Mouse (Mus musculus) regulatory T cell (primary cell): ENCODE measurements around the gene Siah2.

Experiments used
- in situ Hi-C: fragments of 300-600 bp; cut with MboI, MseI; formaldehyde crosslinking; loops from one replicate; pipeline ENCODE4 v1.15.1; 2025; ENCODE audit warnings: high pct_unique_total_duplicates

Gene Siah2

DNA sequence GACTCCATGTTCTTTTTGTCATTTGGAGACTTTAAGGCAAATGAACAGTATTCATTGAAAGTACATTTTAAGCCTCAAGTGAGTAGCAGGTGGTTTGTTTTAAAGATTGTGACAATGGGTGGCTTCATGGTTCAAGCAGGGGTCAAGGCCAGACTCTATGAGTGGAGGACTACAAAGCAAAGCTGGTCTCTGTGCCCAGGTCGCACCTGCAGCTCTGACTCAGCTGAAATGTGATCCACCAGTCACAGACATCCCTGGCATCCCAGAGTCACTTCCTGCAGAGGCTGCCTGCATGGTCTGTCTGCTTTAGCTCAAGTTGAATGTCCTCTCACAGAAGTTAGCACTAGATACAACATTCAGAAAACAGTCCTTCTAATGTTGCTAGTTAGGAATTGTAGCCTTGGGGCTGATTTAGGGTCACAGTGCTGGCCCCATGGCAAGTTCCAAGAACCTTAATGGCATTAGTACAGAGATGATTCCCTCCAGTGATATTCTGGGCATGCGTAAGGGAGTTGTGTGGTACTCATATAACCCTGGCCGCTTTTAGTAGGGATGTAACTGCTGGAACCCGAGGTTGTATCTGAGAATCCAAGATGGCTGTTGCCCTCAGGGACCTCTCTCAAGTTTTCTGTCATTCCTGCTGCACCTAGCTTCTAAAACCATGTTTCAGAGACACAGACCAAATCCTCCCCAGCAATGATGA, 19.6 kb downstream of the Siah2 start:
- in situ Hi-C loops: no loop called here

- in situ Hi-C loops: no loop called here
Observed at GRCm38 (mm10) chr3:58671616-58672250, 20.5 kb downstream of the Siah2 start.

- in situ Hi-C loops: no loop called here
Observed at GRCm38 (mm10) chr3:58663970-58664369, 28.2 kb downstream of the Siah2 start.

DNA sequence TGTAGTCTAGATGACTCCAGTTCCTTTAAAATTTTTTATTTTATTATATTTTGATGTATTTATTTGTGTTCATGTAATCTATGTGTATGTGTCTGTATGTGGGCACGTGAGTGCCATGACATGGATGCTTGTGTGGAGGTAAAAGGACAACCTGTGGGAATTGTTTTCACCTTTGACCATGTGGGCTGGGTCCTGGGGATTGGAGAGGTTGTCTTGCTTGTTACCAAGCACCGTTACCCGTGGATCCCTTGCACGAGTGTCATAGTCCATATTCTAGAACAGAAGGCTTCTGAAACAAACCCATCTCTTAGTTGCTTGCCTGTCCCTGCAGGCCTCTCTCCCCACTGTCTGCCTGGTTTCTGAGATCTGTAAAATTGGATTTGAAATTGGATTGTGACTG, 31.6 kb downstream of the Siah2 start:
- in situ Hi-C loops: no loop called here

- in situ Hi-C loops: loop anchor here (5.0 kb wide), 1 partner anchor 125 kb away; no protein-coding TSS in a partner anchor
Observed at GRCm38 (mm10) chr3:58657356-58657755, 34.8 kb downstream of the Siah2 start.

DNA sequence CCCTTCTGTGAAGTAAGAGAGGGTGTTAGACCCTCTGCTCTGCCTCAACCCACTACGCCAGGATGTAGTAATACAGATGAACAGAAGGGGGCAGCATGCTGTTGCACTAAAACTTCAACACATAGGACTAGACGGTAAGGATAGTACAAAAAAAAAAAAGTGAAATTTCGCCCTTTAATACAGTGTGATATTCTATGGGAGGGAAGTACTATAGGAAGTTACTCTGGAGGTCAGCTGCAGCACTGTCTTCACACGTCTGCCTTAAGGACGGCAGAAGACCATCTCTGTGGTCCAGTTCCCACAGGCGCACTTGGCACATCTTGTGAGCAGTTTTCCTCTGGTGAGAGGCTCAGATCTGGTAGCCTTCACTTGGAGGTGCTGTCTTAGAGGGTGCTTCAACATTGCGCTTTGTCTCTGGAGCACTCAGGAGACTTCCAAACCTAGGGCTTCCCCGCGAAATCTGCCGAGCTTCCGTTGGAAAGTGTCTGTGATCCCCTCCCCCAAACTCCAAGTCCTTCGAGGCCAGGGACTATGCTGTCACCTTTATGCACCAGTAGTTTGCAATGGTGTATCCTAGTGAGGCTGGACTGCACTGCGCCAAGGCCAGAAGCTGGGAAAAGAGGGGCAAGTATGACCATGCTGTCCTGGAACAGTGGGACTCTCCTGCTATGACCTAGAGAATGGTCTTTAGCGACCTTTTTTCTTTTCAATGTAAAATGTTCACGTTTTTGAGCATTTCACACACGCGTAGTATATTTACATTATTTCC, 36.7 kb downstream of the Siah2 start:
- in situ Hi-C loops: loop anchor here (5.0 kb wide), 1 partner anchor 127 kb away; no protein-coding TSS in a partner anchor

- in situ Hi-C loops: loop anchor here (5.0 kb wide), 1 partner anchor 68 kb away; no protein-coding TSS in a partner anchor
Observed at GRCm38 (mm10) chr3:58653907-58654306, 38.3 kb downstream of the Siah2 start.

- in situ Hi-C loops: loop anchor here (5.0 kb wide), 1 partner anchor 72 kb away; no protein-coding TSS in a partner anchor
Observed at GRCm38 (mm10) chr3:58650328-58650727, 41.9 kb downstream of the Siah2 start.

- in situ Hi-C loops: no loop called here
Observed at GRCm38 (mm10) chr3:58647179-58647578, 45.0 kb downstream of the Siah2 start.

- in situ Hi-C loops: no loop called here
Observed at GRCm38 (mm10) chr3:58646180-58646579, 46.0 kb downstream of the Siah2 start.

- in situ Hi-C loops: no loop called here
Observed at GRCm38 (mm10) chr3:58636406-58637295, 55.5 kb downstream of the Siah2 start, which contains the start of gene Erich6. Erich6 (minus strand) TSS chr3:58637207.

- in situ Hi-C loops: no loop called here
Observed at GRCm38 (mm10) chr3:58631693-58632092, 60.5 kb downstream of the Siah2 start.

DNA sequence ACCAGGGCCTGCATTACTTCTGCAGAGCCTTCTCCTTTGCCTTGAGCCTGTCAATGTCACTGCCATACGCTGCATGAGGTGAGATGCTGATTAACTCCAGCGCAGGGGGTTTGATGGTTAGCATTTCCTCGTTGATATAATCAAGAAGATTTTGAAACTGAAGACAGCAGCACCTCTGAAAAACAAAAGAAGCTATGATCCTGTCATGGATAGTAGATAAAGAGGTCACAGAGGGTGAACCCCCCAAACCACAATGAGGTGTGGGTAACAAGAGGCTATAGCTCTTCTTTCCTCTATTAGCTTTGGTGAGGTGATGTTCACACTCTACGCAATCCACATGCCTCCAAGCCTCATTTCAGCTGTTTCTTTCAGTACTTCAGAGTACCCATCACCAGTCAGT, 67.2 kb downstream of the Siah2 start:
- in situ Hi-C loops: no loop called here
